Mouse (Mus musculus) ES-E14 (cell line): Measurements from ENCODE around the gene Map4k4.

Experiments used
- CHD2 ChIP-seq: IDR thresholded peaks from 2 replicates; pipeline ENCODE4 v1.6.1; 2014; ENCODE audit warnings: mild to moderate bottlenecking, low read depth, low read length, inconsistent platforms
- HCFC1 ChIP-seq: IDR thresholded peaks from 2 replicates; pipeline ENCODE4 v1.6.1; 2012; ENCODE audit warnings: low read length, inconsistent platforms, borderline replicate concordance; ENCODE audit not compliant: insufficient read depth
- ZC3H11A ChIP-seq: IDR thresholded peaks from 2 replicates; pipeline ENCODE4 v1.6.1; 2012; ENCODE audit warnings: low read depth, mild to moderate bottlenecking, inconsistent platforms, low read length, borderline replicate concordance
- ZNF384 ChIP-seq: IDR thresholded peaks from 2 replicates; pipeline ENCODE4 v1.6.1; 2012; ENCODE audit warnings: low read depth, low read length, inconsistent platforms

DNA sequence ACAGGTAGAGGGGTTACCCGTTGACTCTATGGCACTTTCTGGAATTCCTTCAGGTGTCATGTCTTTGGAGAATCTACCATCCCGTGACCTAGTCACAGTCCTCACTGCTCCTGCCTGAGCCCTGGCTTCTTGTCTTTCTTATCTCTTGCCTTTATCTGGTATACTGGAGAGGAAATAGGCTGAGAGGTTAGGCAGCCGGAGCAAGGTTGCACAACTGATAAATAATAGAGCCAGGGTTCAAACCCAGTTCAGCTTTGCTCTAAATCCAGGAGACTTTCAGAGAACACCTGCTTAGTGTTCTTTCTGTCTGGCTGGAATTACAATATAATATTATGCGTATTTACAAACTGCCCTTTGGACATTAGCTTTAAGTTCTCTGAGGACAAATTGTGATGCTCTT is 2.0 kb upstream of the Map4k4 start:
- TF ChIP-seq CHD2, result no peak
- no peak for TF ChIP-seq ZNF384
- no peak for TF ChIP-seq HCFC1
- TF ChIP-seq ZC3H11A, result no peak
